Mouse (Mus musculus) heart, adult 8-10 months (tissue): ENCODE data around the gene Evi2b. TPM values are rescaled to one million over a fixed set of nuclear protein-coding genes. Genes with fewer than 3 reads are reported as not detected.
A peak's percentile ranks its signal among the peaks of the same experiment; 100 is the strongest.

Experiments
- DNase-seq: peaks from one replicate; pipeline ENCODE4 v3.0.0; 2022; ENCODE audit warnings: low spot score
- total RNA-seq, 4 experiments: library from RNA; stranded (reverse); gene quantifications; 2 replicates each; pipeline ENCODE4 v1.2.4; 2022

The Evi2b gene
- total RNA-seq = 1 to 10 TPM in 1 of 4 experiments, under 1 TPM in 3; 0.44 to 1.4 (median 0.74) TPM

- no peak for DNase-seq
These were observed at the start of gene Evi2b for GRCm38 (mm10) chr11:79523560-79524309. TSS of gene Evi2b (minus strand) at chr11:79523762.

- DNase-seq = no peak
These were observed 46.8 kb upstream of the Evi2b start for GRCm38 (mm10) chr11:79570319-79570718.

DNA sequence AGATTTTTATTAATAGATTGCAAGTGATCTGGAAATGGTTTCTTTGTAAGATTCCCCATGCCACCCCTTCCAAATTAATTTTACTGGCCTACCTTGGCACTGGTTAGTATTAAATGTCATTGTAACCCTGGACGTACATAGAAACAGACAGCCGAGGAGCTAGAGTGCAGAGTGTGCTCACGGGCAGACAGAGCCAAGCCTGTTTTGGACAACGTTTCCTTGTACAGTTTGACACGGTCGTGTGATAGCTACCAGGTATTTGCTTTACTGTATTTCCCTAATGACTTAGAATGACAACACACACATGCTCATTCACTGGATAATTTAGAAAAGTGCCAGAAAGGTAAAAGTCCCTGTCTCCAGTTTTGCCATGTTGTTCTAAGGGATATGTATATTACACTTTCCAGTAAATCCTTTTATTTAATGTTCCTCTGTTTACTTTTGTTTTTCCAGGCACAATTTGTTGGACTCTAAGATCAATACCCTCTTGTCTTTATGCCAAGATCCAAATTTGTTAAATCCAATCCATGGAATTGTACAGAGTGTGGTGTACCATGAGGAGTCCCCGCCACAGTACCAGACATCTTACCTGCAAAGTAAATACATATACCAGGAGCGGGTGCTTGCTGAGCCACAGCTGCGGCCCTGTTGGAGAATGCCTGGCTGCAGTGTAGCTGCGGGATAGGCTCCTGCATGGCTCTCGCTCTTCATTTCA is 44.8 kb upstream of the Evi2b start:
- no peak for DNase-seq

DNA sequence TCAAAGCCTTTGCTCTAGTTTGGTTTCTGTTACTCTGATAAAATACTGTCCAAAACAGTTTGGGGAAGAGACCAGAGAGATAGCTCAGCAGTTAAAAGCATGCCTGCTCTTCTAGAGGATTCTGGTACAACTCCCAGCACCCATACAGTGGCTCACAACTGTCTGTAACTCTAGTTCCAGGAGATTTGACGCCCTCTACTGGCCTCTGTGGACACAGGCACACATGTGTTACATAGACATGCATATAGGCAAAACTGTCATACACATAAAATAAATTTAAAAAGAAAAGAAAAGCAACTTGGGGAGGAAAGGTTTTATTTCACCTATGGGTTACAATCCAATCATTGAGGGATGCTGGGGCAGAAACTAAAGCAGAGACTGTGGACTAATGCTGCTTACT is 43.4 kb upstream of the Evi2b start:
- DNase-seq = no peak

- no peak for DNase-seq
These were observed 39.9 kb upstream of the Evi2b start for GRCm38 (mm10) chr11:79563493-79563892.

GRCm38 (mm10) chr11:79560536-79560935 is 37.0 kb upstream of the Evi2b start:
- no peak for DNase-seq

DNA sequence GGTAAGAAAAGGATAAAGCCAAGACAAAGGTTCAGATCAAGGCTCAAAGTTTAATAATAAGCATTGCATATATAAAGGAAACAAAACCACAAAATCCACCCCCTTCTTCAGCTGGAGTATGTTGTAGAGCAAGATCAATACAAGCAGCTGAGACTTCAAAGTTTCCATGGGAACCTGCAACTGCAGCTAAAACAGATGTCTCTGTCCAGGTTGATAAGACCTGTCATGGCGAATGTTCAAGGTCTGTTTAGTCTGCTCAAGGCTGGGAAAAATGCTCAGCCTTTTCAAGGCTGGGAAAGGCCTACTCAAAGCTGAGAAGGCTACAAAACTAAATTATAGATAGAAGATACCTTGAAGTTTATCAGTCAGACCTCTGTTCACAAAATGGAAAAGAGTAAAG is 29.1 kb upstream of the Evi2b start:
- DNase-seq = no peak

- DNase-seq = no peak
These were observed 12.7 kb upstream of the Evi2b start for GRCm38 (mm10) chr11:79536293-79536692.

GRCm38 (mm10) chr11:79535554-79535953 is 12.0 kb upstream of the Evi2b start:
- no peak for DNase-seq

DNA sequence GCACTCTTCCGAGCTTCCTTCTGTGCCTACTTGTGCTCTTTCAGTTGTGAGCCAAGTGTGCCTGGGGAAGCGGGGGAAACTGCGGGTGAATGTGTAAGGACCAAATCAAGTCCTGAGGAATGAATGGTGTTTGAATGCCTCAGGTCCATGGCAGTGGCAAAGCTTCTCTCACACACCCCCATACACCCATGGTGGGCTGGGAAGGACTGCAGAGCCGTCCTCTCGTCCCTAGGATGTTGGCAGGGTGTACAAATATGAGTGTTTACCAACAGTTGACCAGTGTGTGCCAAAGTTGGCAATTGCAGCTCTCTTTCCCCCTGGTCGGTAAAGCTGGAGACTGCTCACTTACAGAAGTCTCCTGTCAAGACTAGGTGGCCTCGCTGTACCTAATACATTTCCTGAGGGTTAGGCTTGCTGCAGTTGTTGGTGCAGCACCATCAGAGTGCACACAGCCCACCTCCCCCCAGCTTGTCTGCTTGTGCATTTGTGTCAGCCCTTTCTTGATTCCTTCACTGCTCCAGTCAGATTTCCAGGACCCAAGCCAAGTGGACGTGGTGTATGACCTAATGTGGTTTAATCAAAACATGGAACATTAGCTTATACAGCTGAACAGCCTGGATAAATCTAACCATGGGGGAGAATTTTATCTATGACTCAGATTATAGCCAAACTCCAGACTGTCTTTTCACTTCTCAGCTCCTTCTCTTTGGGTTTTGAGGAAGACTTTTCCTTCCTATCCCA is 10.6 kb upstream of the Evi2b start:
- DNase-seq = peak; percentile 63

DNA sequence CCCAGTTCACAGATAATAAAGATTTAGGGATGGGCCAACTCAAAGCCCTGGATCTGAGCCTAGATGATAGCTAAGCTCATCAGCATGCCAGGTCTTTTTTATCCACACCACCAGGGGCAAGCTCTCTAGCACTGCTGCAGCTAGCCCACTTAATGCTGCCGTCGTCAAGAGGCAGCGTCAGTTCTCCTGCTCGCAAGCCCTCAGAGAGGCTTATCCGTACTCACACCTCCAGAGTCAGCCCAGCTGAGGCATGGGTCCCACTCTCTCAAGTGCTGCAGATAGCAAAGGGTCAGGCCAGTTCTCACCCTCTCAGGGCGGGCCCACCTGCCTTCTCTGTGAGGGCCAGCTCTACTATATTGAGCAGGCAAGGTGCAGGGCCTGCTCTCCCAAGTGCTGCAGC is 9.7 kb upstream of the Evi2b start:
- DNase-seq = no peak

- DNase-seq = no peak
These were observed 7.9 kb upstream of the Evi2b start for GRCm38 (mm10) chr11:79531485-79531884.

DNA sequence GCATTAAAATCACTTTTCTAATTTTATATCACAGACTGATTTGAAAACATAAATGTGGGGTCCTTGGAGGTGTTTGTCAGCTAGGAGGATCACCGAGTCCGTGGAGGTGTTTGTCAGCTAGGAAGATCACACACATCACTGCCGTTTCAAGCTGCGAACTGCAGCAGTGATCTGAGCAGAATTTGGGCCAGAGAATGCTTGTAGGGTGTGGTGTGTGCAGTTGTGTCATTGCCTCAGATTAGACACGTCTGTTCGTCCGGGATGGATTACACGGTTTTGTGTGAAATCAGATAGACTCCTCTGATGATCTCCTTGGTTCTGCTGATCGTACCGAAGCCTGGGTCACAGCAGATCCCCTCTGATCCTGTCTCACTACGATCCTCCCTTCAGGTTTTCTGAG is 7.2 kb upstream of the Evi2b start:
- DNase-seq = no peak

DNA sequence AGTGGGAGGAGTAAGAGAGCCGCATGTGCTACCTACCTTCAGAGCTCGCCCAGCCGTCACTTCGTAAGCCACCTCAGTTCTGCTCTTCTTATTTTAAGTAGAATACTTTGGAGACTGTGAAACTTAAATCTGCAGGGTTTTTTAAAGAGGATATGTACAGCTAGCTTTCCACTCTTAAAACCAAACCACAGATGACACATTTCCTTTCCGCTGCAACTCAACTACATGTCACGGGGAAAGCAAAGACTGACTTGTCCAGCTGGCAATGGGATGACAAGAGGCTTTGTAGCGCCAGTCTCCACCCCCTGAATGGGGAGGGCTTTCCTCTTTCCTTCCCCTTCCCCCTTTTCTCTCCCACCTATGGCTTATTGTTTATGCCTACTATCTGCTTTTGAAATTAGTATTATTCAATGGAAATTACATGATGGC is 6.8 kb upstream of the Evi2b start, which contains the start of the genes Evi2 and Evi2a:
Evi2 (minus strand) TSS at position 257 of the 429 bp plus-strand sequence.
Evi2a (minus strand) TSS at position 277 of the 429 bp plus-strand sequence.
- DNase-seq = peak; percentile 65

- DNase-seq = no peak
These were observed 6.2 kb upstream of the Evi2b start for GRCm38 (mm10) chr11:79529736-79530135.

DNA sequence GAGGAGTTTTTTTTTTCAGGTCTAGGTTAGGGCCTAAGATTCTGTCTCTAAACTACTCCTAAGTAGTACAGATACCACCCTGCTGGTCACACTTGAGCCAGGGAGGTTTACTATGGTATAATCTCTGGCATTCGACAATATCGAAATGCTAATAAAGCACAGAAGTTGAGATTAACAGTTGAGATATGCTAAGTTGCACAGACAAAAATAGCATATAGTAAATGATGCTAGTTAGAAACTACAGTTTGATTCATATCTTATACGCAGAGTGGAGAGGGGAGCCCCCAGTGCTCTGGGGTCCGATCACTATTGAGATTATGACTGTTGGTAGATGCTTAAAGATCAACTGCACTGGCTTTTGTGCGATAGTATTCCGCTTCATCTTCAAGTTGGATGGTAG is 5.7 kb upstream of the Evi2b start:
- no peak for DNase-seq

DNA sequence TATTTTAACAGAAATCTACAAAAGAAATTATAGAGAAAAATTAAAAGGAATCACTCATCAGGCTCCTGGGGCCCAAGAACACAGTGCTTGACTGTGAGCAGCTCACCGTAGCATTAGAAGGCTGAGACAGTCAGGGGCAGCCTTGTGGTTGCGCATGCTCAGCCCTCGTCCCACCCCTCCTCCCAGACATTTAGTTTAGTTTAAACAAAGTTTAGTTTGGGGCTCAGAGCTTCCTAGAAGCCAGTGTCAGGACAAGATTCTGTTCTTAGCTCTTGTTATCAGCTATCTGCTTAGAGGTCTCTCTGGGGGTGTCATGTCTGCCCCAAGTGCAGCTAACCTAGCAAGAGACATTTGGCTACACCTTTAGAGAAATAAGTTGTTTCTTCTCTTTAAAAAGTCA is 5.0 kb upstream of the Evi2b start:
- DNase-seq = no peak

- DNase-seq = no peak
These were observed 4.3 kb upstream of the Evi2b start for GRCm38 (mm10) chr11:79527739-79528384.

- DNase-seq = peak; percentile 28
These were observed 3.6 kb upstream of the Evi2b start for GRCm38 (mm10) chr11:79527015-79527738.

GRCm38 (mm10) chr11:79526549-79526948 is 3.0 kb upstream of the Evi2b start:
- no peak for DNase-seq

GRCm38 (mm10) chr11:79524310-79524575 is 681 bp upstream of the Evi2b start:
- no peak for DNase-seq
